In the genomic region with DNA sequence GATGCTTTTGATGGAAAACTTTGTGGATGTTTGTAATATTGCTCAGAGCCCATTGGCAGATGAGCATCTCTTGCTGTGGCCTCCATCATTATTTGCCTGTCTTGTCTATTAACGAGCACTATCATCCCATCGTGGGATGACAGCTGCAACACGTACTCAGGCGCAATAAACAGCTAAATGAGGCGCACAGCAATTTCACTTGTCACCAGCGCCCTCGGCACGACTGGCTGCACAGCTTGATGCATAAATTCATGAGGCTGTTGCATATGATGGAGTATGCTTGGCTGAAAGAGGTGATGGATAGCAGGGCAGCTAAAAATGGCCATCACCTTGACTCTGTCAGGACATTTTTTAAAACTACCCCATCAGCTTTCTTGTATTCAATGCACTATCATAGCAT, we compare ENCODE assay signal across 12 mouse cellular contexts.
A peak's percentile ranks its signal among the peaks of the same experiment; 100 is the strongest.
DNase-seq lines count a peak whose midpoint lies in the region; ATAC-seq lines count a peak whose summit lies in the region.
"Had no signal": no experiment of that assay in that cellular context is flagged by ENCODE, and none has a peak within 500 bp of the region (broad histone marks: within the 10 kb centered on the region; RNA-seq: fewer than 3 reads in every experiment).

No protein-coding gene starts in this region.

- no peak for DNase-seq in midbrain, embryonic 11.5 days (ENCODE audit: low spot score, missing footprints)
- DNase-seq in midbrain, embryonic 10.5 days (ENCODE audit: low spot score) = no peak
- peak; percentile 54 for DNase-seq in hindbrain, embryonic 10.5 days (ENCODE audit: low spot score)
- peak; percentile 81 for DNase-seq in retina, postnatal 1 day
- no peak for DNase-seq in right cerebral cortex, postnatal 25 days
- DNase-seq in heart, postnatal 25 days (ENCODE audit: low spot score) = no peak
- DNase-seq: adrenal gland, postnatal 14 days; kidney, adult 2 months had no signal

- no peaks in the 10 kb centered on the region for H3K27me3 ChIP-seq in midbrain, embryonic 11.5 days (ENCODE audit: control insufficient read depth, insufficient read depth, low read length)
- no peaks in the 10 kb centered on the region for H3K27me3 ChIP-seq in midbrain, embryonic 10.5 days (ENCODE audit: low read depth, poor library complexity, severe bottlenecking)
- no peaks in the 10 kb centered on the region for H3K27me3 ChIP-seq in hindbrain, embryonic 10.5 days (ENCODE audit: insufficient read depth, poor library complexity, severe bottlenecking)
- H3K27me3 ChIP-seq in midbrain, embryonic 13.5 days = no peaks in the 10 kb centered on the region
- H3K27me3 ChIP-seq in heart, embryonic 11.5 days (ENCODE audit: control insufficient read depth, insufficient read depth, low read length) = no peaks in the 10 kb centered on the region

- no peaks in the 10 kb centered on the region for H3K36me3 ChIP-seq in midbrain, embryonic 11.5 days (ENCODE audit: control insufficient read depth, insufficient read depth, low read length)
- H3K36me3 ChIP-seq in midbrain, embryonic 10.5 days = no peaks in the 10 kb centered on the region
- no peaks in the 10 kb centered on the region for H3K36me3 ChIP-seq in hindbrain, embryonic 10.5 days
- no peaks in the 10 kb centered on the region for H3K36me3 ChIP-seq in midbrain, embryonic 13.5 days
- H3K36me3 ChIP-seq in heart, embryonic 11.5 days (ENCODE audit: control insufficient read depth, insufficient read depth, low read length) = no peaks in the 10 kb centered on the region
- H3K36me3 ChIP-seq: G1E had no signal

- H3K4me3 ChIP-seq in midbrain, embryonic 11.5 days (ENCODE audit: low read depth, low read length) = no peak overlapping the region
- no peak overlapping the region for H3K4me3 ChIP-seq in midbrain, embryonic 10.5 days
- no peak overlapping the region for H3K4me3 ChIP-seq in hindbrain, embryonic 10.5 days
- no peak overlapping the region for H3K4me3 ChIP-seq in midbrain, embryonic 13.5 days (replicated peaks)
- no peak overlapping the region for H3K4me3 ChIP-seq in heart, embryonic 11.5 days (ENCODE audit: low read depth, low read length)

- ATAC-seq in midbrain, embryonic 11.5 days (ENCODE audit: low FRiP score) = peak; percentile 40; the same call in 1 of the 2 replicates
- peak; percentile 78 for ATAC-seq in midbrain, embryonic 13.5 days
- ATAC-seq in heart, embryonic 11.5 days (replicated peaks; ENCODE audit: insufficient number of reproducible peaks, low FRiP score, low TSS enrichment) = no peak

- no peak overlapping the region for H3K4me2 ChIP-seq in midbrain, embryonic 11.5 days
- no peak overlapping the region for H3K4me2 ChIP-seq in midbrain, embryonic 13.5 days (replicated peaks)
- H3K4me2 ChIP-seq in heart, embryonic 11.5 days = no peak overlapping the region
- H3K4me2 ChIP-seq: liver, embryonic 11.5 days had no signal

- H3K9me3 ChIP-seq in midbrain, embryonic 11.5 days (ENCODE audit: control insufficient read depth, low read length) = no peaks in the 10 kb centered on the region
- H3K9me3 ChIP-seq in midbrain, embryonic 10.5 days (replicated peaks) = no peaks in the 10 kb centered on the region
- no peaks in the 10 kb centered on the region for H3K9me3 ChIP-seq in hindbrain, embryonic 10.5 days
- no peaks in the 10 kb centered on the region for H3K9me3 ChIP-seq in midbrain, embryonic 13.5 days
- no peaks in the 10 kb centered on the region for H3K9me3 ChIP-seq in heart, embryonic 11.5 days (replicated peaks; ENCODE audit: control insufficient read depth, low read length)
- H3K9me3 ChIP-seq: G1E had no signal

- H3K9ac ChIP-seq in midbrain, embryonic 11.5 days (ENCODE audit: low read length) = no peak overlapping the region
- H3K9ac ChIP-seq in midbrain, embryonic 13.5 days (replicated peaks) = no peak overlapping the region
- no peak overlapping the region for H3K9ac ChIP-seq in heart, embryonic 11.5 days (ENCODE audit: low read depth, low read length)

- intact Hi-C loops in heart, postnatal 25 days (cut with DNase I) = no loop called here

- H3K27ac ChIP-seq in midbrain, embryonic 11.5 days (ENCODE audit: low read depth, low read length) = no peak overlapping the region
- H3K27ac ChIP-seq in midbrain, embryonic 10.5 days (replicated peaks) = no peak overlapping the region
- H3K27ac ChIP-seq in hindbrain, embryonic 10.5 days = no peak overlapping the region
- H3K27ac ChIP-seq in midbrain, embryonic 13.5 days = no peak overlapping the region
- no peak overlapping the region for H3K27ac ChIP-seq in heart, embryonic 11.5 days (ENCODE audit: low read depth, low read length)

- 65% methylated on average over 8 of the region's 8 CpGs for WGBS in midbrain, embryonic 11.5 days
- 78% methylated on average over 8 of the region's 8 CpGs for WGBS in midbrain, embryonic 10.5 days
- 47% methylated on average over 8 of the region's 8 CpGs for WGBS in hindbrain, embryonic 10.5 days
- 22% methylated on average over 8 of the region's 8 CpGs for WGBS in midbrain, embryonic 13.5 days
- 77% methylated on average over 8 of the region's 8 CpGs for WGBS in heart, embryonic 11.5 days (ENCODE audit: insufficient replicate concordance)

- no peaks in the 10 kb centered on the region; the same call in 1 of the 2 replicates for H3K4me1 ChIP-seq in midbrain, embryonic 11.5 days (ENCODE audit: control insufficient read depth, insufficient read depth, low read length)
- H3K4me1 ChIP-seq in midbrain, embryonic 10.5 days = no peaks in the 10 kb centered on the region
- no peaks in the 10 kb centered on the region for H3K4me1 ChIP-seq in hindbrain, embryonic 10.5 days (replicated peaks)
- H3K4me1 ChIP-seq in midbrain, embryonic 13.5 days (replicated peaks) = no peaks in the 10 kb centered on the region; the same call in 1 of the 2 replicates
- no peaks in the 10 kb centered on the region for H3K4me1 ChIP-seq in heart, embryonic 11.5 days (ENCODE audit: control insufficient read depth, insufficient read depth, low read length)

Comparison
In these comparisons a context has a peak if more than half of its experiments do, and no peak if none do; other contexts are left out.
1. DNase-seq: peak in hindbrain, embryonic 10.5 days (single experiment) and retina, postnatal 1 day (single experiment); none in midbrain, embryonic 11.5 days (single experiment), midbrain, embryonic 10.5 days (single experiment), right cerebral cortex, postnatal 25 days (single experiment) and heart, postnatal 25 days (single experiment).